Mouse (Mus musculus) thymus, adult 2 months (tissue): ENCODE measurements around the gene Cecr2.

ENCODE experiments used
- CTCF ChIP-seq: fragments of 200-500 bp; IDR thresholded peaks from 2 replicates; pipeline ENCODE4 v1.5.1; 2012; ENCODE audit warnings: mild to moderate bottlenecking, control low read depth, low read length, moderate library complexity, borderline replicate concordance; ENCODE audit not compliant: control insufficient read depth, poor library complexity, insufficient read depth; ENCODE audit errors: extremely low read depth
- POLR2A ChIP-seq: fragments of 200-500 bp; IDR thresholded peaks from 2 replicates; pipeline ENCODE4 v1.6.1; 2012; ENCODE audit warnings: mild to moderate bottlenecking, low read length, control low read depth, moderate library complexity; ENCODE audit not compliant: control insufficient read depth, poor library complexity, insufficient read depth; ENCODE audit errors: extremely low read depth

- TF ChIP-seq CTCF (no peak), POLR2A (no peak)
Measured at GRCm38 (mm10) chr6:120666761-120667421, 722 bp downstream of the Cecr2 start.
